Mouse (Mus musculus) limb, embryonic 14.5 days (tissue): ENCODE measurements around the gene Olfr19. TPM values are rescaled to one million over a fixed set of nuclear protein-coding genes. Genes with fewer than 3 reads are reported as not detected.

Experiments
- ATAC-seq: fragments of 200-750 bp; cut with Nextera tagmentation; 2 replicates; pipeline ENCODE4 v1.8.0; 2017; ENCODE audit warnings: low read depth, moderate number of reproducible peaks, moderate TSS enrichment; ENCODE audit not compliant: low FRiP score
- DNase-seq: peaks from one replicate; pipeline ENCODE4 v3.0.0-alpha.2; 2015; ENCODE audit warnings: low spot score
- H3K27ac ChIP-seq: fragments of 300-500 bp; sonication (generic); replicated peaks from 2 replicates; pipeline ENCODE4 v1.5.1; 2014; ENCODE audit warnings: low read depth, mild to moderate bottlenecking, low read length, moderate library complexity, mixed read lengths
- H3K27me3 ChIP-seq: fragments of 300-500 bp; sonication (generic); 2 replicates; pipeline ENCODE4 v1.6.1; 2014; ENCODE audit warnings: low read length, mixed read lengths; ENCODE audit not compliant: control insufficient read depth, insufficient read depth
- H3K36me3 ChIP-seq: fragments of 300-500 bp; sonication (generic); 2 replicates; pipeline ENCODE4 v1.6.1; 2014; ENCODE audit warnings: mild to moderate bottlenecking, low read length, moderate library complexity, mixed read lengths; ENCODE audit not compliant: control insufficient read depth, insufficient read depth
- H3K4me1 ChIP-seq: fragments of 300-500 bp; sonication (generic); 2 replicates; pipeline ENCODE4 v1.6.1; 2014; ENCODE audit warnings: antibody characterized with exemption, low read length, mixed read lengths; ENCODE audit not compliant: control insufficient read depth, insufficient read depth
- H3K4me2 ChIP-seq: fragments of 300-500 bp; sonication (generic); replicated peaks from 2 replicates; pipeline ENCODE4 v1.6.1; 2014; ENCODE audit warnings: low read depth, mild to moderate bottlenecking, low read length, moderate library complexity; ENCODE audit not compliant: severe bottlenecking
- H3K4me3 ChIP-seq: fragments of 300-500 bp; sonication (generic); replicated peaks from 2 replicates; pipeline ENCODE4 v1.5.1; 2014; ENCODE audit warnings: low read length
- H3K9ac ChIP-seq: fragments of 300-500 bp; sonication (generic); 2 replicates; pipeline ENCODE4 v1.6.1; 2014; ENCODE audit warnings: mild to moderate bottlenecking, low read depth, low read length, moderate library complexity; ENCODE audit not compliant: severe bottlenecking
- H3K9me3 ChIP-seq: fragments of 300-500 bp; sonication (generic); 2 replicates; pipeline ENCODE4 v1.6.1; 2016; ENCODE audit warnings: low read length; ENCODE audit not compliant: control insufficient read depth
- POLR2A ChIP-seq: fragments of 200-500 bp; IDR thresholded peaks from 2 replicates; pipeline ENCODE4 v1.8.0; 2012; ENCODE audit warnings: inconsistent platforms, mild to moderate bottlenecking, moderate library complexity, borderline replicate concordance; ENCODE audit not compliant: insufficient read depth, insufficient read length; ENCODE audit errors: extremely low read depth
- polyA plus RNA-seq, 2 experiments: library from polyadenylated mRNA; depleted of rRNA in 1 of 2; stranded (reverse) in 1 of 2; unstranded in 1 of 2; fragments of >200 nt; fragmentation: Nextera tagmentation in 1 of 2; extraction: Ambion mirVana in 1 of 2; gene quantifications; 2 replicates each; pipeline versions ENCODE4 v1.2.1 to v1.2.3; 2012 to 2014

Olfr19 gene
- polyA plus RNA-seq, 2 experiments = not detected

DNA sequence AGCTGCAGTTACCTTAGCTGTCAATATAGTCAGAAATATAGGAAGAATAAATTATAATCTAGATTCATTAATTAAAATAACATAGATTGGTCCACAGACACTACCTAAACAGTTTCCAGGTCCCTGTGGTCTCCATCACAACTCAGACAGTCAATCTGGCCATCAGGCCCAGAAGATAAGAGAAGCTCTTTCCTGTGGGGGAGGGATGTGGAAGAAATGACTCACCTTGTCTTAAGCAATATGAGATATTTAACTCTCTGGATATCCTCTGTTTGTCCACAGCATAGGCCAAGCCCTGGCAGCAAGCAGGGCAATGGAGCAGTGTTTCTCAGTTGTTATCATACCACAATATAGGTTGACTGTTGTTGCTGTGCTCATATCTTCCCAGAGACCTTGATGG, 42.5 kb downstream of the Olfr19 start:
- Histone ChIP-seq H3K27ac (no peak overlapping the region), H3K27me3 (no peaks in the 10 kb centered on the region), H3K9me3 (no peaks in the 10 kb centered on the region), H3K4me3 (no peak overlapping the region), H3K4me1 (no peaks in the 10 kb centered on the region), H3K9ac (no peak overlapping the region), H3K4me2 (no peak overlapping the region), H3K36me3 (no peaks in the 10 kb centered on the region)
- ATAC-seq = no peak
- TF ChIP-seq POLR2A = no peak
- no peak for DNase-seq

Other genes starting within 250 kb of the Olfr19 start
- gene Fgd4, start 75.9 kb downstream of the Olfr19 start, polyA plus RNA-seq (2012; rRNA removed) = 2.7 and 2.8 TPM in 2 replicates
- gene Fgd4, start 75.9 kb downstream of the Olfr19 start, polyA plus RNA-seq (2014; fragmentation: Nextera tagmentation; extraction: Ambion mirVana) = 6.0 and 6.6 TPM in 2 replicates
- 0.09 TPM in 1 of 2 replicates, not detected in the other for gene Spag6l, start 153.1 kb upstream of the Olfr19 start, polyA plus RNA-seq (2012; rRNA removed)
- 0.19 TPM in 1 of 2 replicates, not detected in the other for gene Spag6l, start 153.1 kb upstream of the Olfr19 start, polyA plus RNA-seq (2014; fragmentation: Nextera tagmentation; extraction: Ambion mirVana)
- gene Igll1, start 187.6 kb upstream of the Olfr19 start, polyA plus RNA-seq (2012; rRNA removed) = 0.18 and 0.27 TPM in 2 replicates
- gene Igll1, start 187.6 kb upstream of the Olfr19 start, polyA plus RNA-seq (2014; fragmentation: Nextera tagmentation; extraction: Ambion mirVana) = 0.45 and 0.47 TPM in 2 replicates
- 120 and 136 TPM in 2 replicates for gene Top3b, start 194.3 kb upstream of the Olfr19 start, polyA plus RNA-seq (2012; rRNA removed)
- 71.5 and 86.8 TPM in 2 replicates for gene Top3b, start 194.3 kb upstream of the Olfr19 start, polyA plus RNA-seq (2014; fragmentation: Nextera tagmentation; extraction: Ambion mirVana)
- gene Vpreb1, start 194.4 kb upstream of the Olfr19 start, polyA plus RNA-seq (2012; rRNA removed) = 4.0 and 5.6 TPM in 2 replicates
- 3.4 and 3.8 TPM in 2 replicates for gene Vpreb1, start 194.4 kb upstream of the Olfr19 start, polyA plus RNA-seq (2014; fragmentation: Nextera tagmentation; extraction: Ambion mirVana)
- 31.0 and 32.4 TPM in 2 replicates for gene Ppm1f, start 220.1 kb upstream of the Olfr19 start, polyA plus RNA-seq (2012; rRNA removed)
- 22.0 and 24.2 TPM in 2 replicates for gene Ppm1f, start 220.1 kb upstream of the Olfr19 start, polyA plus RNA-seq (2014; fragmentation: Nextera tagmentation; extraction: Ambion mirVana)